Mouse (Mus musculus): Measurements from ENCODE around the gene Klhdc8a. TPM values are rescaled to one million over a fixed set of nuclear protein-coding genes. Genes with fewer than 3 reads are reported as not detected.

Gene Klhdc8a
- polyA plus RNA-seq, 1 experiment from 2014 or later = 0.30 TPM

DNA sequence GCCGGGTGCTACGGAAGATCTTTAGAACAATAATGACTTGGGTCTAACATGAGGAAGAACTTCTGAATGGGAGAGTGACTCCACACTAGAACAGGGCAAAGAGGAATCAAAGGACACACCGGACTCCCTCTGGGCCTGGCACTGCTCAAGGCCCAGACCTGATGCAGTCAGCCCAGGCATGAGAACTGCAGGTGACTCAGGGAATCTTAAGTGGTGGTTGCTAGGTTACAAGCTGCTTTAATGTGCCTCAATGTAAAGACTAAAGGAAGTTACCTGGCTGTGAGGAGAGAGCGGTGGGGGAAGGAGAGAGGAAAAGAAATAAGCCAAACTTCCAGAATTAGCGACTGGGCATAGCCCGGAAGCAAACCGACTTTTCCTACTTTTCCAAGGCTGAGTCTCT is 2.9 kb upstream of the Klhdc8a start:
- WGBS = 61% methylated on average over 7 of the region's 7 CpGs
- H3K27ac ChIP-seq = peak overlapping the region; percentile 51; the same call in 1 of the 2 replicates
- no peaks in the 10 kb centered on the region for H3K9me3 ChIP-seq
- no peaks in the 10 kb centered on the region for H3K36me3 ChIP-seq (replicated peaks)
- H3K27me3 ChIP-seq (ENCODE audit: poor library complexity, severe bottlenecking) = peaks cover 75% of the 10 kb centered on the region
- H3K4me1 ChIP-seq = peaks cover 91% of the 10 kb centered on the region
- DNase-seq (ENCODE audit: extremely low spot score, low spot score) = no peak
- no peak overlapping the region for H3K4me3 ChIP-seq

- H3K36me3 ChIP-seq (replicated peaks) = no peaks in the 10 kb centered on the region
- no peak for DNase-seq (ENCODE audit: extremely low spot score, low spot score)
- peak overlapping the region; percentile 51; the same call in 1 of the 2 replicates for H3K27ac ChIP-seq
- H3K27me3 ChIP-seq (ENCODE audit: poor library complexity, severe bottlenecking) = peaks cover 78% of the 10 kb centered on the region
- H3K4me1 ChIP-seq = peaks cover 86% of the 10 kb centered on the region
- H3K9me3 ChIP-seq = no peaks in the 10 kb centered on the region
- no peak overlapping the region for H3K4me3 ChIP-seq
- WGBS = 65% methylated on average over 3 of the region's 3 CpGs
Measured at GRCm38 (mm10) chr1:132296051-132296450, 2.4 kb upstream of the Klhdc8a start.

- peaks cover 80% of the 10 kb centered on the region for H3K4me1 ChIP-seq
- 1% methylated on average over 65 of the region's 71 CpGs for WGBS
- H3K4me3 ChIP-seq = peak overlapping the region; percentile 80
- H3K36me3 ChIP-seq (replicated peaks) = no peaks in the 10 kb centered on the region
- peak overlapping the region; percentile 85 for H3K27ac ChIP-seq
- no peaks in the 10 kb centered on the region for H3K9me3 ChIP-seq
- peaks cover 94% of the 10 kb centered on the region for H3K27me3 ChIP-seq (ENCODE audit: poor library complexity, severe bottlenecking)
- no peak for DNase-seq (ENCODE audit: extremely low spot score, low spot score)
Measured at GRCm38 (mm10) chr1:132298801-132299464, 507 bp downstream of the Klhdc8a start.

- H3K4me3 ChIP-seq = no peak overlapping the region
- H3K27me3 ChIP-seq (ENCODE audit: poor library complexity, severe bottlenecking) = peaks cover 92% of the 10 kb centered on the region
- H3K27ac ChIP-seq = no peak overlapping the region
- DNase-seq (ENCODE audit: extremely low spot score, low spot score) = no peak
- no peaks in the 10 kb centered on the region for H3K9me3 ChIP-seq
- 85% methylated on average over 5 of the region's 5 CpGs for WGBS
- H3K4me1 ChIP-seq = peaks cover 82% of the 10 kb centered on the region
- H3K36me3 ChIP-seq (replicated peaks) = no peaks in the 10 kb centered on the region
Measured at GRCm38 (mm10) chr1:132299744-132300143, 1.3 kb downstream of the Klhdc8a start.

DNA sequence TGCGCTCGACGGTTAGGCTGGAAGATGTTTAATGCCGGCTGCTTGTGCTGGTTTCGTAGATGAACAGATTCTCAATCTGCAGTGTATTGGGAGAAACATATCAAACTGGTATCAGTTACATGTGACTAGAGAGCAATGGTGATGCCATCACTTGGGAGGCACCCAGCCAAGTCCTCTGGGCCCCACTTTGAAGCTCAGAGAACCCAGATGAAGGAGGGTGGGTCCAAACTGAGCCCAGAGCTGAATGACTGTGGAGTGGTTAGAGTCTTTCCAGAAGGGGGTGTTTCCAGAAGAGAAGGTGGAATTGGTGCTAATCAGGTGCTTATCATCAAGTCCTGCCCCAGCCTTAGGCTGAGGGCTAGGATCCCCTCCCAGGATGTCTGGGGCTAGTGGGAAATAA is 2.8 kb downstream of the Klhdc8a start:
- H3K9me3 ChIP-seq = no peaks in the 10 kb centered on the region
- WGBS = 94% methylated on average over 5 of the region's 5 CpGs
- H3K36me3 ChIP-seq (replicated peaks) = no peaks in the 10 kb centered on the region
- peaks cover 83% of the 10 kb centered on the region for H3K4me1 ChIP-seq
- no peak overlapping the region for H3K27ac ChIP-seq
- no peak overlapping the region for H3K4me3 ChIP-seq
- DNase-seq (ENCODE audit: extremely low spot score, low spot score) = no peak
- peaks cover 79% of the 10 kb centered on the region for H3K27me3 ChIP-seq (ENCODE audit: poor library complexity, severe bottlenecking)

- H3K27ac ChIP-seq = no peak overlapping the region
- no peak for DNase-seq (ENCODE audit: extremely low spot score, low spot score)
- H3K9me3 ChIP-seq = no peaks in the 10 kb centered on the region
- peaks cover 77% of the 10 kb centered on the region for H3K27me3 ChIP-seq (ENCODE audit: poor library complexity, severe bottlenecking)
- H3K36me3 ChIP-seq (replicated peaks) = no peaks in the 10 kb centered on the region
- WGBS = 92% methylated on average over 9 of the region's 9 CpGs
- no peak overlapping the region for H3K4me3 ChIP-seq
- peaks cover 75% of the 10 kb centered on the region for H3K4me1 ChIP-seq
Measured at GRCm38 (mm10) chr1:132302341-132302866, 4.0 kb downstream of the Klhdc8a start.

DNA sequence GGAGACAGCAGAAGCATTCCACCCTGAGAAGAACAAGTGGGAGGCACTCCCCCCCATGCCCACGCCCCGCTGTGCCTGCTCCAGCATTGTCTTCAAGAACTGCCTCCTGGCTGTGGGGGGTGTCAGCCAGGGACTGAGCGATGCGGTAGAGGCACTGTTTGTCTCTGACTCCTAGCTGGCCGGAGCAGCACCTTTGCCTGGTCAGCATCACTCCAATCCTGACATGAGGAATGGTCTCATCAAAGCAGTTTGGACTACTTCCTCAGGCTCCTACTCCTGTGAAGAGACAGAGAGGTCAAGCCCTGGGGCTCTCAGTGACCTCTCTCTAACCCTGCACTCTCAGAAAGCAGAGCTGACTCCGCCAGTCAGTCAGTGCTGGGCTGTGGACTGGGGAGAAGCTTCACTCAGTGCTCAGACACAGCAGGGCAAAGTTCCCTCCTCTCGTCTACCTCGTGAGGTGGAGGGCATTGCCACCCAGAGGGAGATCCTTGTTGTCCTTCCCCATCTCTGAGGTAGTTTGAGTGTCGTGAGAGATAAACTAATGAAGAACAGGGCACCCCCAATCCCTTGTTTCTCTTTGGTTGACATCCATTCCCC is 6.3 kb downstream of the Klhdc8a start:
- peaks cover 68% of the 10 kb centered on the region for H3K27me3 ChIP-seq (ENCODE audit: poor library complexity, severe bottlenecking)
- no peak for DNase-seq (ENCODE audit: extremely low spot score, low spot score)
- no peaks in the 10 kb centered on the region for H3K9me3 ChIP-seq
- H3K27ac ChIP-seq = no peak overlapping the region
- WGBS = 50% methylated on average over 9 of the region's 9 CpGs
- H3K4me3 ChIP-seq = no peak overlapping the region
- H3K4me1 ChIP-seq = peaks cover 60% of the 10 kb centered on the region
- H3K36me3 ChIP-seq (replicated peaks) = no peaks in the 10 kb centered on the region

- no peak overlapping the region for H3K27ac ChIP-seq
- 39% methylated on average over 4 of the region's 4 CpGs for WGBS
Measured at GRCm38 (mm10) chr1:132306160-132306559, 7.7 kb downstream of the Klhdc8a start.

DNA sequence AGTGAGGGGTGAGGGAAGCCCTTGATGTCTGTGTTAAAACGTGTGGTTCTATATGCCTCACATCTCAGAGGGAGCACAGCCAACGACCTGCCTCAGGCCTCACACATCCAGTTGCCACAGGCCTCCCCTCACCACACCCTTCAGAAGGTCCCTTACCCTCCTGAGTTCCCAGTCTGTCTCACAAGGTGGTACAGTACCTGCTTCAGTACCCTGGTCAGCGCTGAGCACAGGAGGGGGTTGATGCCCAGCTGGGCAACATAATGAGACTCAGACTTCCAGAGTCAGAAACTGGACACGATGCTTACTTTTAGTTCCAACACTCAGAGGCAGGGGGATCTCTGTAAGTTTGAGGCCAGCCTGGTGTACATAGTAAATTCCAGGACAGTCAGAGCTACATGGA is 8.4 kb downstream of the Klhdc8a start:
- Histone ChIP-seq H3K4me3 (no peak overlapping the region), H3K9me3 (no peaks in the 10 kb centered on the region), H3K27ac (no peak overlapping the region), H3K27me3 (ENCODE audit: poor library complexity, severe bottlenecking) (peaks cover 56% of the 10 kb centered on the region), H3K4me1 (peaks cover 61% of the 10 kb centered on the region), H3K36me3 (replicated peaks) (no peaks in the 10 kb centered on the region)
- 20% methylated on average over 4 of the region's 4 CpGs for WGBS
- DNase-seq (ENCODE audit: extremely low spot score, low spot score) = no peak

More at GRCm38 (mm10) chr1:132306160-132306559, 7.7 kb downstream of the Klhdc8a start:
- no peak for DNase-seq (ENCODE audit: extremely low spot score, low spot score)
- no peaks in the 10 kb centered on the region for H3K9me3 ChIP-seq
- no peak overlapping the region for H3K4me3 ChIP-seq
- H3K36me3 ChIP-seq (replicated peaks) = no peaks in the 10 kb centered on the region
- peaks cover 61% of the 10 kb centered on the region for H3K4me1 ChIP-seq
- H3K27me3 ChIP-seq (ENCODE audit: poor library complexity, severe bottlenecking) = peaks cover 60% of the 10 kb centered on the region

- WGBS = 86% methylated on average over 6 of the region's 6 CpGs
- 0 out of 2 replicates have a peak overlapping the region, but pooled peaks have one; percentile 12 for H3K27ac ChIP-seq
- H3K4me1 ChIP-seq = peaks cover 57% of the 10 kb centered on the region
Measured at GRCm38 (mm10) chr1:132307962-132308361, 9.5 kb downstream of the Klhdc8a start.

DNA sequence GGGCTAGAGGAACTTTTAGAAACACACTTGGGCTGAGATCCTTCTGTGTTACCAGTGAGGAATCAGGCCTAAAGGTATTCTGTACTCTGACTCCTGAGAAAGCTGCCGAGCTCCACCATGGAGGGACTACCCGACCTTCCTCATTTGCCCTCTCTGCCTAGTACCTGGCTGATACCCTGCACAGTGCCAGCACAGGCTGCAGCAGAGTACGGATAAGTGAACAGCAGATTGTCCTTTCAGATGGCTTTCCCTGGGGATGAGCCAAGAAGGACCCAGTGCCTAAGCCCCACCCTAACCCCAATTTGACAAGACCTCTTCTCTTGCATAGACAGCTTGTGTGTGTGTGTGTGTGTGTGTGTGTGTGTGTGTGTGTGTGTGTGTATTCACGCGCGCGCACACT is 10.2 kb downstream of the Klhdc8a start:
- Histone ChIP-seq H3K27ac (peak overlapping the region; percentile 21; the same call in 1 of the 2 replicates), H3K9me3 (no peaks in the 10 kb centered on the region), H3K27me3 (ENCODE audit: poor library complexity, severe bottlenecking) (peaks cover 42% of the 10 kb centered on the region), H3K4me3 (no peak overlapping the region), H3K4me1 (peaks cover 57% of the 10 kb centered on the region), H3K36me3 (replicated peaks) (no peaks in the 10 kb centered on the region)
- 93% methylated on average over 7 of the region's 7 CpGs for WGBS
- no peak for DNase-seq (ENCODE audit: extremely low spot score, low spot score)

More at GRCm38 (mm10) chr1:132307962-132308361, 9.5 kb downstream of the Klhdc8a start:
- Histone ChIP-seq H3K4me3 (no peak overlapping the region), H3K9me3 (no peaks in the 10 kb centered on the region), H3K27me3 (ENCODE audit: poor library complexity, severe bottlenecking) (peaks cover 46% of the 10 kb centered on the region), H3K36me3 (replicated peaks) (no peaks in the 10 kb centered on the region)
- DNase-seq (ENCODE audit: extremely low spot score, low spot score) = no peak

DNA sequence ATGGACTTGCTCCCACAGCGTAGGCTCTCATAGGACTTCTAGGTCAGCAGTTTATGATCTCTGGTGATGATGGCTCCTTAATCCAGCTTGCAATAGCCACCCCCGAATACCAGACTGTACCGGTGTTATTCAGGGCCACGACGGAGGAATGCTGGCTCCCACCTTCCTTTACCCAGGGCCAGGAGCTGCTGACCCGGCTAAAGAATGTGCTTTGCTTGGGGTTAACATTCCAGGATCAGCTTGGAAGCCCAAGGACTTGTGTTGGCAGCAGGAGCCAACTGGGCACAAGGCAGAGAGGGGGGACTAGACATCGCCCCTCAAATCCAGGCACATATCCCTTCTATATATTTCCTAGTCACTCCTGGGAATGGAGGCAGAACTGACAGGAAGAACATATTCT is 12.3 kb downstream of the Klhdc8a start:
- peaks cover 54% of the 10 kb centered on the region for H3K27me3 ChIP-seq (ENCODE audit: poor library complexity, severe bottlenecking)
- no peaks in the 10 kb centered on the region for H3K36me3 ChIP-seq (replicated peaks)
- 71% methylated on average over 7 of the region's 7 CpGs for WGBS
- no peak overlapping the region for H3K4me3 ChIP-seq
- no peaks in the 10 kb centered on the region for H3K9me3 ChIP-seq
- no peak for DNase-seq (ENCODE audit: extremely low spot score, low spot score)
- H3K27ac ChIP-seq = no peak overlapping the region
- H3K4me1 ChIP-seq = peaks cover 52% of the 10 kb centered on the region

DNA sequence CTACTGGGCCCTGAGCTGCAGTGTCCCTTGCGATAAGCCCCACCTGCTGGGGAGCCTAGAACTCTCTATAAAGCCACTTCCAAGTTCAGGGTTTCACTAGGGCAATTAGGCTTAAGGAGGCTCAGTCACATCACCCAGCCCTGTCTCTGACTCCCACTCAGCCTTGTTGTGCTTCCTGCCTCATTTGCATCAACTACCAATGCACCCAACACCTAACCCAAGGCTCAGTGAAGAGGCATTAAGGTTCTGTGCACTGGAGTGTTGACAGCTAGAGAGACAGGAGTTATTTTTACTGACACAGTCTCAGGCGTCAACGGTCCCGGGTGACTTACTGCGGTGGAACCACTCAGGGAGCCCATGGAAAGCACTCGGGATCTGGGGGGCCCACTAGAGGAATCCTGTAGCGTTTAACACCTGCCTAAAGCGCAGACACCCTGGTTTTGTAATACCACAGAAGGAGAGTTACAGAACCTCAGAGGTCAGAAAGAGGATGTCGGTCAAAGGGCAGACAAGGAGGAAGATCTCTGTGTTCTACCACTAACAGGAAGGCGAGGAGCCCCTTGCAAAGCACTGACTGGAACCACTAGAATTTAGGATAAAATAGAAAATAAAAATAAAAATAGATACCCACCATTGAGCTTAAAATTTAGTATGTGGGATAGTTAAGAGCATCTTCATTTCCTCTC is 12.9 kb downstream of the Klhdc8a start:
- WGBS = 82% methylated on average over 10 of the region's 10 CpGs
- Histone ChIP-seq H3K4me3 (no peak overlapping the region), H3K9me3 (no peaks in the 10 kb centered on the region), H3K27me3 (ENCODE audit: poor library complexity, severe bottlenecking) (peaks cover 54% of the 10 kb centered on the region), H3K27ac (no peak overlapping the region), H3K4me1 (peaks cover 52% of the 10 kb centered on the region), H3K36me3 (replicated peaks) (no peaks in the 10 kb centered on the region)
- no peak for DNase-seq (ENCODE audit: extremely low spot score, low spot score)
